Mouse (Mus musculus) fibroblast of lung, adult 2 months (primary cell): Measurements from ENCODE around the gene Olfr166.
"Not testable (repeated sequence)": the region's sequence is repeated elsewhere in the genome, so short reads cannot be mapped to it uniquely, and the experiment has no call there.

Source experiments
- DNase-seq: peaks from one replicate; pipeline ENCODE4 v3.0.0-alpha.2; 2011; ENCODE audit warnings: low read depth

Gene Olfr166

DNA sequence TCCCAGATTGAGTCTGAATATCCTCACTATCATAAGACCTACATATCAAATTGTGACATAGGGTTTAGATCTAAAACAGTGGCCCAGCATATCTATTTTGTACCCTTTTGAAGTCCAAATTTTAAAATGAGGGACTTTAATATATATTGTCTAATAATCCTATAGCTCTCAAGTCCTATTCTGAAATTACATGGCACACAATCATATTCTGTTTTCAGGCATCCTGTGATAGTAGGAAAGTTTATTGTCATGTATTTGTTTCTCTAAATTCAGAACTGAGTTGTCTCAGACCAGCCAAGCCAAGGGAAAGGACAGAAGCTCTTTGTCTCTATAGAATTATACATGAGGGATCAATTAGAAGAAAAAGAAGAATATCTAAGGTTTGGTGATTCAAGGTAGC lies at the start of gene Olfr166:
TSS of gene Olfr166 (plus strand) at position 301 of the 400 bp plus-strand sequence.
- DNase-seq: no peak

DNA sequence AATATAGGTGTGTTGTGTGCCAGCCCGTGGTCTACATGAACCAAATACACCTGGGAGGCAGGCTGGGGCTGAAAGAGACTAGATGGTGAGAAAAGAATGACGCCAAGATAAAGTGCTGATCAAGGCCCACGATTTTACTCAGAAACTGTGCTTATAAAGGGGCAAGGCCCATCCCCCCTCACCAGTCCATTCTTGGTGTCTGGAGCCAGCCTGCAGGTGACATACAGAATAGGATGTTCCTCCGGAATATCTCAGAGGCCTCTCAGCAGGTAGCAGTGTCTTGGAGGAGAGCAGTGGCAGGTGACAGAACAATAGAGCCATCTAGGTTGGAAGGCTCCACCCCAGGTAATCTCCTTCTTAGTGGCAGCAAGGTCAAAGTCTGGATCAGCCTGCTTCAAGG lies 24.8 kb upstream of the Olfr166 start:
- not testable (repeated sequence) for DNase-seq

DNA sequence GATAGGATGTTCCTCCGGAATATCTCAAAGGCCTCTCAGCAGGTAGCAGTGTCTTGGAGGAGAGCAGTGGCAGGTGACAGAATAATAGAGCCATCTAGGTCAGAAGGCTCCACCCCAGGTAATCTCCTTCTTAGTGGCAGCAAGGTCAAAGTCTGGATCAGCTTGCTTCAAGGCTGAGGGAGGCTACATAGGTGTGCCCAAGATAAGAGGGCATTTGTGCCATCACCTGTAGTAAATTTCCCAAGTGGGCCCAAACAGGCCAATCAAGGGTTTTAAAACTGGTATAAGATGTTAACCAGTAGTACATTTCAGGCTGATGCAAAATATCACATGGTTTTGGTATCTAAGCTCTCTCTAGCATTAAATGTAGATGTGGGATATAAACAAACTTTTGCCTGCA lies 19.1 kb upstream of the Olfr166 start:
- no peak for DNase-seq

DNA sequence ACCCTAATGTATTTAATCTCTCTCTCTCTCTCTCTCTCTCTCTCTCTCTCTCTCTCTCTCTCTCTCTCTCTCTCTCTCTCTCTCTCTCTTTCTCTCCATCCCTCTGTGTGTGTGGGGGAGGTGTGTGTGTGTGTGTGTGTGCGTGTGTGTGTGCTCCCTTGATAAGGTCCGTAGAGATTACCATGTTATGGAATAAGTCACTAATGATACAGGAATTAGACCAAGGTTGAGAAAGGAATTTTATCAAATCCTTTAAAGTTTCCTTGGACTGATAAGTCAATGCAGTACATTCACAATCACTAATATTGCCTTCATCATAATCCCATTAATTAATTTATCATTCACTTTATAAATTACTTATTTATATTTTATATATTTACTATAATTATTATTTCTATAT lies 38.7 kb downstream of the Olfr166 start, which contains the start of gene Olfr167:
TSS of gene Olfr167 (minus strand) at position 101 of the 400 bp plus-strand sequence.
- no peak for DNase-seq

DNA sequence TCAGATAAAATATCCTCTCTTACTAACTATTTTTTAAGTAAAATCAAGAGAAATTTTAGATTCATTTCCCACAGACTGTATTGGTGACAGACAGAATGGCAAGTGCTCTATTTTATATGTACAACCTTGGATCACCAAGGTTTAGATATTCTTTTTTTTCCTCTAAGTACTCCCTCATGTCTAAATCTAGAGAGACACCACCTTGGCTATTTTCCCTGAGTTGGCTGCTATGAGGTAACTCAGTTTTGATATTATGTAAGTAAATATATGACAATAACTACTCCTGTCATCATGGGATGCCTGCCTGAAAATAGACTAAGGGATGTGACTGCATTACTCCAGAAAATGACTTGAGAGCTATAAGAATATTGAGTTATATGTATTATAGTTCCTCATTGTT lies 52.0 kb downstream of the Olfr166 start, which contains the start of gene Olfr168:
TSS of gene Olfr168 (minus strand) at position 101 of the 400 bp plus-strand sequence.
- DNase-seq: no peak
